Mouse (Mus musculus) gastrocnemius, postnatal 14 days (tissue): ENCODE measurements around the gene Tex14. TPM values are rescaled to one million over a fixed set of nuclear protein-coding genes. Genes with fewer than 3 reads are reported as not detected.

Experiments used
- DNase-seq: peaks from one replicate; pipeline ENCODE4 v3.0.0; 2021; ENCODE audit warnings: mixed read lengths
- intact Hi-C: fragments of 180-260 bp; cut with DNase I; formaldehyde crosslinking; loops from one replicate; pipeline ENCODE4 v1.15.1; 2025; ENCODE audit warnings: low total_unique reads
- total RNA-seq, 2 experiments: library from RNA; stranded (reverse); gene quantifications; 2 replicates each; pipeline ENCODE4 v1.2.3; 2021

Tex14 gene
- total RNA-seq, 2 experiments from 2014 or later = 0.53 to 0.59 TPM

DNA sequence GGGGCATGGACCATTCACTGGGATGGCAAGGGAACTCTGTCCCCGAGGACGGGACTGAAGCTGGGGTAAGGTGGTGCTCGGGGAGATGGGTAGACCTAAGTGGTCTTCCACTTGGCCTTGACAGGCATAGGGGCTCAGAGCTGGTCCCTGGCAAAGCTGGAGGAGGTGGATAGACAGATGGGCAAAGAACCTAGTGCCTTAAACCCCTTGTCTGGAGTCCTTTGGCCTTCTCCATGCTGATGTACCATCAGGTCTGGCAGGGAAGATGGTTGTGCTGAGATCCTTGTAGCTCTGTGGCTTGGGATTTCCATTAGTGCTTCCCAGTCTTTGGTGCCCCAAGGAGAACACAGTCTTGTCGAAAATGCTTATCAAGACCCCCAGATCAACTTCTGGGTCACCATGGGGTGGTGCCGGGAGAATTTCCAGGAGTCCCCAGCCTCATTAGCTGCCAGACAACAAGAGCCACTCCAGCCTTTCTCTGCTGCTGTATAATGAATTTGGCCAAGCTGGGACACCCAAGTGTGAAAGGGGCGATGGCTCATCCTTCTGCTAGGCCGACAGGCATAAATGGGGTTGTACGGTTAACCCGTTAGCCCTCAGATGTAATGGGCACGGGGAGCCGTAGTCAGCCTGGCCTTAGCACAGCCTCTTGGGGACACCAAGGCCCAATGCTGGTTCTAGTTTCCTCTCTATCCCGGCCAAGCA lies 176.4 kb downstream of the Tex14 start:
- no peak for DNase-seq
- intact Hi-C loops = no loop called here

DNA sequence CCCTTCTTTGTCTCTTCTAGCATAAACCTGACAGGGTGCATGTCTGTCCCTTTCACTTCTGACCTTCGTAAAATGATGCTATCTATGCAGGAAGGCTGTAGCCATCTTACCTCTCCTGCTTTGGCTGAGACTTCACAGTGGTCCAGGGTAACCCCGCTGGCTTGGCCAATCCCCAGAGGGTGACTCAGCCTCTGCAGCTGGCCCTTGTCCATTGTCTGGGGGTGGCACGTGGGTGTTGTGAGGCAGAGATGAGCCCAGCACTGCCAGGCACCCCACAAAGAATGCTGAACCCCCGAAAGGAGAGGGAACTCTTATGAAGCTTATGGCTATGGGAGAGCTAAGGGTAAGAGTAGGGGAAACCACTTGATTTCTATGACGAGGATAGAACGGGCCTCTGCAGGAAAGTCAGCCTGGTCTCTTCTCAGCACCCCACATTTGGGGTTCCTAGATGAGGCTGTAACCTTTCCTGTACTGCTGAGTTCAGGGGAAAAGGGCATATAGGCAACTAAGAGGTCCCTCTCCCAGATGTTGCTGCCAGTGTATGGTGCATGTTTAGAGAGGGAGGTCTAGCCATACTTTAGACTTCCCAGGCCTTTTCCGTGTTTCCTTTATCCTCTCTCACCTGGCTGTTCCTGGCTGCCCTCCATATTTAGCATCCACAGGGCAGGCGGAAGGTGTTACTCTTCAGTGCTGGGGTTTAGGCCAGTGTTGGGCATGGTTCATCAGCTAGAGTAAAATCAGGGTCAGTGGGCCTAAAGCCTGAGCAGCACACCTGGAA lies 177.3 kb downstream of the Tex14 start:
- no peak for DNase-seq
- intact Hi-C loops = no loop called here

DNA sequence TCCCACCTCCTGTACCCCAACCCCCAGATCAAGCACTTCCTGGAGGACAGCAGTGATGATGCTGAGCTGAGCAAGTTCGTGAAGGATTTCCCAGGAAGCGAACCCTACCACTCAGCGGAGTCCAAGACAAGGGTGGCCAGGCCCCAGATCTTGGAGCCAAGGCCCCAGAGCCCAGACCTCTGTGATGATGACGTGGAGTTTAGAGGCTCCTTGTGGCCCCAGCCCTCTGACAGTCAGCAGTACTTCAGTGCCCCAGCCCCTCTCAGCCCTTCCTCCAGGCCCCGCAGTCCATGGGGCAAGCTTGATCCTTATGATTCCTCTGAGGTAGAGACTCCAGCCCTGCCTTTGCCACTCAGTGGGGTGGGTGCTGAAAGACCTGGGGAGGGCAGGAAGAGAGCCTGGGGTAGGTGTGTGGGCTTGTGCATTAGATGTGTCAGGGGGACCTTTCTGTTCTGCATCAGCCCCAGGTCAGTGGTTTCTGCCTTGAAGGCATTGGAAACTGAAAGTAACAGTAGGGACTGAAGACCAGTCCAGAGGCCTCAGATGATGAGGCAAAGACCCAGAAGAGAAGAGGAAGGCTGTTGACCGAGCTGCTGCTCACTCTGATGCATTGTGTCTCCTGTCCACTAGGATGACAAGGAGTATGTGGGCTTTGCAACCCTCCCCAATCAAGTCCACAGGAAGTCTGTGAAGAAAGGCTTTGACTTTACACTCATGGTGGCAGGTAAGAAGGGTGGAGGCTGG lies 178.6 kb downstream of the Tex14 start:
- no peak for DNase-seq
- intact Hi-C loops = no loop called here

DNA sequence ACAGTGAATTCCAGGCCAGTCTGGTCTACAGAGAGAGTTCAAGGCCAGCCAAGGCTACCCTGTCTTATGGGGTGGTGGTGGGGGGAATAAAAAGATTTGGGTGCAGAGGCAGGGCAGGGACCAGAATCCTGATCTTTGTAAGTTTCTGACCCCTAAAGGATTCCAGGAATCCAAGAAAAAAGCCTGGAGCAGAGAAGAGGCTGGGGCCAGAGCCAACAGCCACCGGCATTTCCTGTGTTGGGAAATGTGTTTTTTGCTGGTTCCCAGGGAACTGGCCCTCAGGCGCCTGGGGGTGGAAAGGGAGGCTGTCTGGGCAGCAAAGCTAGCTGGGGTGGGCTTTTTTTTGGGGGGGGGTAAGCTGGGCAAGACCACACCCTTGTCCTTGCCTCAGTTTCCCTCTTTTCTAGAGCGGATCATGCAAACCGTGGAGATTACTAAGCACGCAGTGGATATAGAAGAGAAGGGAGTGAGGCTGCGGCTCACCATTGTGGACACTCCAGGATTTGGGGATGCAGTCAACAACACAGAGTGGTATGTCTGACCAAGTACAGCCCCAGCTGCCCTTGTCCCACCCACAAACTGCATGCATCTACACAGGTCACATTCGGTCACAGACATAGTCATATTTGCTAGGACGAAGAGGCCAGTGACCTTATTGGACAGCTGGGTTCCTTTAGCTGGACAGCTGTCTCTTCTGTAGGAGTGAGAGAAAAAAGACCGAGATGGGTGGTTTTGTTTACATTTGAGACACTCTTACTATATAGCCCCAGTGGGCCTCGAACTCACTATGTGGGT lies 180.0 kb downstream of the Tex14 start:
- DNase-seq = peak; percentile 61
- intact Hi-C loops = no loop called here

DNA sequence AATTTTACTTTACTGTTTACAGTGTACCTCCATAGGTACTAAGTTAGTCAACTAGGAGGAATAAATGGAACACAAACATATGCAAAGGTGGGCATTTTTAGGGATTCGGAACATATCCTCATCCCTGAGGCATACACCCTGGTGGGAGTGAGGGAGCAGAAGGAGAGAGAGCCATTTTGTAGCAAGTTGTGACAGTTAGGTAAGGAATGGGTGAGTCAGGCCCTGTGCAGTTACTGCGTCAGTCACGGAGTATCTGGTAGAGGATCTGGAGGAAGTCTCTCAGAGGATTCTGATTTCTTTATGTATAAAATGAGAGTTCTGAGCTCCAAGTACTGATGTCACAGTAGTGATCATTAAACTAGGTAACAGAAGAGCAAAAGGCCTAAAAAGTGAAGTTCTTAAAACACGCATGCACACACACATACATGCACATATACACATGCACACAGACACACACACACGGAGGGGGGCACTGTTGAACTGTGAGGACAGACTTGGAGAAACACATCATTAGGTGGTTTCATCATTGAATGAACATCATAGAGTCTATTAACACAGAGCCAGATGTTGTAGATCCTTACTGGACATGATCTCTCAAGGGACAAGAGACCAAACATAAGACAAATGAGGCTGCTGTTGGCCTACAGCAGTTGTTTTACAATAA lies 182.5 kb downstream of the Tex14 start:
- intact Hi-C loops = no loop called here
- no peak for DNase-seq

DNA sequence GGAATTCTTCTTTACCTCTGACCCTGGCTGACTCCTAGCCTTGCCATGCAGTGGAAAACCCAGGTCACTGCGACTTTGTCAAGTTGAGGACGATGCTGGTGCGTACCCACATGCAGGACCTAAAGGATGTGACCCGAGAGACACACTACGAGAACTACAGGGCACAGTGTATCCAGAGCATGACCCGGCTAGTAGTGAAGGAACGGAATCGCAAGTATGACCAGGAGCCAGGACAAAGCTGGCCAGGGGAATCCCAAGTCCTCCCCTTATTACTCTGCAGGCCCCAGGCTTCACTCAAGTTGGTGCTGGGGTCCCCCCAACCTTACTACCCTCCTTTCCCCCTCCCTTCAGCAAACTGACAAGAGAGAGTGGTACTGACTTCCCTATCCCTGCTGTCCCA lies 184.7 kb downstream of the Tex14 start:
- DNase-seq = no peak
- intact Hi-C loops = no loop called here

DNA sequence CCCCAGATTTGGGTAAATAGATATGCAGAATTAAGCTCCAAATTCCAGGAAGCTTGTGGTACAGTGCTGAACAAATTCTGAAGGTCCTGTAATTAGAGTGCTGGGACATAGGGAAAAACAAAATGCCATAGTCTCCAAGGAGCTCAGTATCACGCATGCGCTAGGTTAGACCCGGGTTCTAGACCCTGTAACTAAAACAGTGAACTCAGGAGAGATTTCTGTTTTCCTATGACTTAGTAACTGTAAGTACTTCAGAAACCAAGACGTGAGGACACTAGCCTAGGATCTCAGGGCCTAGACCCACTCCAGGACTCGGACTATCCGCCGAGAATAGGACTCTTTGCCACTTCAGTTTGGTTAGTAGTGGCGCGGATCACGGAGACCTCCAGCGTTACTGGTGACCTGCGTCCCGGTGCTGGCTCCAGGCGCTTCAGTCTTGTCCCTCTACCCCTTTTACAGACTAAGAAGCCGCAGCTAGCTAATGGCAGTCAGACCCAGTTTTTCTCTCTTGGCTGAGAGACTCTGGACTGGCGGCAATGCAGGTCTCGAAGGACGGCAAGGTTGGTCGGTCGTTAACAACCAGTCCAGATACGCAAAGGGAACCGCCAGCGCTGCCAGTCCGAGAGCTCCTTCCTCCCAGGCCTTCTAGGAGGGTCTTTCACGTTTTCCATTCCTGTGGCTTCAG lies 186.1 kb downstream of the Tex14 start:
- intact Hi-C loops = no loop called here
- DNase-seq = no peak

DNA sequence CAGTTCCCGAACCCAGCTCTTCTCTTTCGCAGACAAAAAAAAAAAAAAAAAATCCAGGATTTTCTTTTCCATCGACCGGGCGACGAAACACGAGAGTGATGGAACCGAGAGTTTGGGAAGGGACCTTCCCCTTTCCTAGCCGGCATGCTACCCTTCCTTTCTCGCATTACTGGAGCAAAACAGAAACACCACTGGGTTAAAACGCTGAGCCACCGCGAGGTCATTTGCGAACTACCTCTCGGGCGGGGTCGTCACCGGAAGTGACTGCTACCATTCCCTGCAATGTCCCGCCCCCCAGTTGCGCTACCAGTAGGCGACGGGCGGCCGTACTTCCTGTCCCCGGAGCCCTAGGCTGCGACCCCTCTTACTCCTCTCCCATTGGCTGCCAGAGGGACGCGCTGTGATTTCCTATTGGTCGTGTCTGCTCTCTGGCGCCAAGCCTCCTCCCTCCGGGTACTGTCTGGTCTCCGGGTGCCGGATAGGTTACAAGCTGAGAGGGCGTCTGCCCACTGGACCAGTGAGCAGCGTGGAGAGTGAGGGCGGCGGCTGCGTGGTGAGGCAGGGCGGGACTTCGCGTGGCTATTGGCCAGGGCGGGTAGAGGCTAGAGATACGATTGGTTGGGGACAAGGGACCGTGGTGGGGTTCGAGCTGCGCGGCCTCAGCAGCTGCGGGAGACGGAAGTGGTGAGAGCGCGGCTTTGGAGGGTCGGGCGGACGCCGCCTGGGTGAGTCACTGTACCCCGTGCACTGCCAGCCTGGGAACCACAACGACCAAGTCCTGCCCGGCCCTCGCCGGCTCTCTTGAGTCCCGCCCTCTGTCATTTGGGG lies 186.9 kb downstream of the Tex14 start, which contains the start of gene Mtmr4:
Mtmr4 (plus strand) TSS at position 637 of the 828 bp plus-strand sequence.
- DNase-seq = peak; percentile 100
- intact Hi-C loops = no loop called here

DNA sequence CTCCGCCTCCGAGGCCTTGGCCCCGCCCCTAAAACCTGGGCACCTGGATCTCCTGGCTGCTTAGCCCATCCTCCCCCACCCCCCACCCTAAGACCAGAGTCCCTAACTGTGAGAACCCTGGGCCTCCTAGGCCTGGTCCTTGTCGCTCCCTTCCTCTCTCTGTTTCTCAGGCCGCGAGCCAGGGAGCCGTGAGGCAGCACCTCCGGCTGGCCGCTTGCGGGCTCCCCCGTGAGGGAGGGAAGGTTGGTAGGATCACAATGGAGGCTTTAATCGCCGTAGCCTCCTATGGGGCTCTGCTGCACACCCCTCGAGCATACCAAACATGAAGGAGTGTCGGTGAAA lies 187.5 kb downstream of the Tex14 start:
- intact Hi-C loops = no loop called here
- no peak for DNase-seq

DNA sequence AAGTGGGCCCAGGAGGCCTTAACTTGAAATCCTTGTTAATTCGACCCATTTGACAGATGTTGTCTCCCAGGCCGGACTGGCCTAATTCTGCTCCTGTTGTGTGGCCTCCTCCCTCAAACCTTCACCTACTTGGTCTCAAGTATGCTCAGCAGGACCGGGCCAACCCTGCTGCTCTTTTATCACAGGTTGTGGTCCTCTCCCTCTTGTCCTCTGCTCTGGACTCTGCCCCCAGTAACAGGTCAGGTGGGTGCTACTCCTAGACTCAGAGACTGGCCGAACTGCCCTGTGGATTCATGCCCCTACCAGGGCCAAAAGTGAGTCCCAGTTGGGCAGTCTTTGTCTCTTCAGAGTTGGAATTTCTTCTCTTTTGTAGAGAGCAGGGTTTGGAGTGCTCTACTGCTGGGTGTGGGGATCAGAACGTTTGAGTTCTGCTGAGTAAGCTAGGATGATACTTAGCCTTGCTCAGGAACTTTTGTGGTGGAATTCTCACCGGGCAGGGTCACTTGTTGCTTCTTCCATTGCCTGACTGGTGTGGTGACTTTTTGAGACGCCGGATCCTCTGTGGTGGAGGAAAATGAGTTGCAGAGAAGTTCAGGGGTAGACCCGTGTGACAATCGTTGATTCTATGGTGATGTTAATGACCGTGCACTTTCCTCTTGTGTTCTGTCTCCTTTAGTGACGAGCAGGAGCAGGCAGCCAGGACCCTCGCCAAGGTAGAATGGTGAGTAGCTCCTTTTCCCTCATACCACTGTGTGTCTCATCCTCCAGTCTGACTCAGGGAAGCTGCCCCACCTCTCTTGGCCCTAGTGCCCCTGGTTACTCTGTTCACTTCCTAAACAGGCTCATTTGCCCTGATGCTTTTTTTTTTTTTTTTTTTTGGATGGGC lies 188.1 kb downstream of the Tex14 start:
- intact Hi-C loops = no loop called here
- DNase-seq = no peak

DNA sequence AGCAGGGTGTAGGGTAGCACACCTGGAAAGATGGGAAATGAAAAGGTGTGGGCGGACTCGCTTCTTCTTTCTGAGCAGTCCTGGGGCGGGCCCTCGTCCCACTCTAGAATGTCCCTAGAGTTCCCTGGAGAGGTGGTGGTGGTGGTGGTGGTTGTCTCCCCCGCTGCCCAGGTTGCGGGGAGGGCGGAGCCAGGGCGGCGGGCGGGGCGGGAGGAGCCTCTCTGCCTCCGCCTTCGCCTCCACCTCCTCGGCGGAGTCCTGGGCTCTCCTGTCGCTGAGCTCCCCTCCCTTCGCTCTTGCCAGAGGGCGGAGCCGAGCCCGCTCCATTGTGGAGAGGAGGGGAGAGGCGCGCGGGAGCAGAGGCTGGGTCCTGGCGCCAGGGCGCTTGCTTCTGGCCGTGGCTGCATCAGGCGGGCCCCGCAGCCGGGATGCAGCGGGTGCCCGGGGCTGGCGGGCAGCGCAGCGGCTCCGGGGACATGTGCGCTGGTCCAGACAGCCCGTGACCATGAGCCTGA lies 190.5 kb downstream of the Tex14 start:
- intact Hi-C loops = no loop called here
- DNase-seq = peak; percentile 88

DNA sequence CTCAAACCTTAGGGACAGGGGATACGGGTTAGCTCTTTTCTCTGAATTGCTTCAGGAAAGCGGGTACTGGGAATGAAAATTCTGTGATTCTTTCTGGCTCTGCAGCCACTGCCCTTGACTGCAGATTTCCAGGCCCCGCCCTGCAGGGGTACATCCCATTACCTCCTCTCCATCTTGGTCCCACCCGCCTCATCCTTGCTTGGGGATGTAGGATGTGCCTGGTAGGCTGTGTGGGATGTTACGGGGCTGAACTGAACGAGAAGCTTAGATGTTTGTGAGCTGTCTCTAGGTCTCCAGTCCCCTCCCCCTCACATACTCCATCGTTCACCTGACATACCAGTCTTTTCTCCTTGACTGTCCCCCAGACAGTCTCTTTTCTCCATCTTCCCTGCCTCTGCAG lies 191.1 kb downstream of the Tex14 start:
- intact Hi-C loops = no loop called here
- no peak for DNase-seq

DNA sequence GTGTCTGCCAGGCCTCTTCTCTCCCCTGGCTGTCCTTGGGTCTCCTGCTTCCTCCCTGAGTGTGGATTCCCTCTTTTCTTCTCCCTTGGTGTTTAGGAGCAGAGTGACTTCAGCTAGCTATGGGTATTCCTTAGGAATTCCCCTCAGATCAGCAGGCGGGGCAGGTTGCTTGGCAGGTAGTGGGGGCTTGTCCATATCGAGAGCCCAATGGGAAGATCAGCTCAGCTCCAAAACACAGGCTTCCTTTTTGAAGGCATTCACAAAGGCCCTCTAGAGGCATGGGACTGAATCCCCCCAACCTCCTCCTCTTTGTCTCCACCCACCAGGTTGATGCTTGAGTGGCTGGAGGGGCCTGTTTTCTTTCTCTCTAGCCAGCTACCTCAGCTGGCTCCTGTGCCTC lies 191.6 kb downstream of the Tex14 start:
- intact Hi-C loops = no loop called here
- no peak for DNase-seq

DNA sequence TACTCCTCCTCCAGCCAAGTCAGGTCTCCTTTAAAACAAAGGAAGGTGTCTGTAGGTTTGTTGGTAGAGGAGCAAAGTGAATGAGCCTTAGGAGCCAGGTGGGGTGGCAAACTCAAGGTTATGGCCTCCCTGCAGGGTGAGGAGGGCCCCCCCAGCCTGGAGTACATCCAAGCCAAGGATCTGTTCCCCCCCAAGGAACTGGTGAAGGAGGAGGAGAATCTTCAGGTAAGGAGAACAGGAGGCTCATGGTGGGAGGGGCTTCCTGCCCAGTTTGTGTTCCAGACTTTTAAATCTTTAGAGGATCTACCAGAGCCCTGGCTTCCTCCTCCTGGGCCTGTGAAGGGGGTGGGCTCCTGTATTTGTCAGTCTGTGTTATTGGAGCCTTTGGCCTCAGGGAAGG lies 192.2 kb downstream of the Tex14 start:
- intact Hi-C loops = no loop called here

DNA sequence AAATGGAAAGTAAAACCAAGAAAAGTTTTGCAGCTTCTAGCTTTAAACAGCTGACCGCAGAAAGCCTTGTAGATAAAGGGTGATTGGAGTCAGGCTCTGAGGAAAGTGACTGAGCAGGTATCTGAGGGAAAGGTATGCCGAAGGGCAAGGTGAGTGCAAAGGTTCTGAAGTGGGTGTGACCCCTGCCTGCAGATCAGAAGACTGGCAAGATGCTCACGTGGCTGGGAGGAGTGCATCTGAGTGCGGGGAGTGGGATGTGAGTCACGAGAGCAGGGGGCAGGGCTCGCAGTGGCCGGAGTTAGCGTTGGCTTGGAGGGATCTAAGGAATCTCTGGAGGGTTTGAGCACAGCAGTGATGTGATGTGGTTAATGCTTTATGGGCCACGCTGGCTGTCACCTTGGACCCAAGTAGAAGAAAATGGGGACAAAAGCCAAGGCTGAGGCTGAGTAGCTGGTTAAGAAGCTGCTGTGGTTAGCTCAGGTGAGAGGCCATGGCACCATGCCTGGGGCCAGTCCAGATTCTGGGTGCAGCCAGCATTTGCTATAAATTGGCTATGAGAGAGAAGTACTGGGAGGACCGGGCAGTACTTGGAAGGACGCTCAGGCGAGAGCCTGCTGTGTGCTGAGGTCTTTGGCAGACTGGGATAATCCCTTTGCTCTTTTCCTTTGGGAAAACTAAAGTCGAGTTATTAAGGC lies 194.7 kb downstream of the Tex14 start:
- intact Hi-C loops = no loop called here
- DNase-seq = no peak

More for the DNA sequence above, 192.2 kb downstream of the Tex14 start:
- no peak for DNase-seq

DNA sequence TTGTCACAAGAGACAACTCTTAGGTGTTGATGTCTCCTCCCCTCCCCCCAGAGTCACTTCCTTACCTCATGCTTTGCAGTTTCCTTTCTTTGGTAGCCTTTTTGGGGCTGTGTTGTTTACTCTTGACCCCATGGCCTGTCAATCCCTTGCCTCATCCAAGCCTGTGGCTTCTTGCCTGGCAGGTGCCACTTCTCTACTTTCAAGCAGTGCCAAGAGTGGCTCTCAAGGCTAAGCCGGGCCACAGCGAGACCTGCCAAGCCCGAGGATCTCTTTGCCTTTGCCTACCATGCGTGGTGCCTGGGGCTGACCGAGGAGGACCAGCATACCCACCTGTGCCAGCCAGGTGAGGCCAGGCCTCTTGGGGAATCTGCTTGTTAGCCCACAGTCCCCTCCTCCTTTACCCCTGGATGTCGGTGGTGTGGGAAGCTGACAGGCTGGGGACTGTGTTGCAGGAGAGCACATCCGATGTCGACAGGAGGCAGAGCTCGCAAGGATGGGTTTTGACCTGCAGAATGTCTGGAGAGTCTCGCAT lies 195.5 kb downstream of the Tex14 start:
- intact Hi-C loops = no loop called here
- no peak for DNase-seq
